Mouse (Mus musculus): ENCODE measurements at regions not wholly inside any gene's neighbourhood (a gene's known extent, or its start where the extent isn't known, plus 50 kb on each side); places are given as distances from the start of the nearest gene placed in this dataset.

- TF ChIP-seq TAL1 (IDR thresholded peaks at IDR 0.05; ENCODE audit: low read length) (no peak), GATA1 (IDR thresholded peaks at IDR 0.05; ENCODE audit: low read length) (no peak)
Measured at GRCm38 (mm10) chr15:86683081-86683480, 468.8 kb downstream of the Tbc1d22a start.
